Mouse (Mus musculus): ENCODE results near the gene Srpk1.

Gene Srpk1

DNA sequence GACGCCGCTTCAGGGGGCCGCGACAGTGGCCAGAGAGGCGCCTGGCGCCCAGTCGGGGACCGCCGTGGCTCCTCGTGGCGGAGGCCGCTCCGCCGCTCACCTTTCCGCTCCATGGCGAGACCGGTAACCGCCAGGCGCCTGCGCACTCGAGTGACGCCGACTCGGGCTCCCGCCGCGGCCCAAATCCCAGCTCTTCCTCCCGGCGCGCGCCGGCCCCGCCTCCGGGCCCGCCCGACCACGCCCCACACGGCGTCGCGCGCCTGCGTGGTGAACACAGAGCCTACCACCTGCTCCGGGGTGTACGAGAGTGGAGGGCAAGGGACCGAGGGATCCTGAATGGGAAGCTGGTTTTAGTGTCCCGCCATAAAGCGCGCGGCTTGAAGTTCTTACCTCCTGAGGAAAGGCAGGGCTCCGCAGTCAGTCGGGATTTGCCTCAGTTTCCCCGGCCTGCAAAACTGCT, at the start of gene Srpk1:
Gene Srpk1, minus strand, starts transcription at position 410 of the 460 bp plus-strand sequence.
- CTCF ChIA-PET = interaction anchor here (0.5 to 0.6 kb wide), 2 partner anchors 49 to 167 kb away, joined by 3 read pairs; no protein-coding TSS in a partner anchor

DNA sequence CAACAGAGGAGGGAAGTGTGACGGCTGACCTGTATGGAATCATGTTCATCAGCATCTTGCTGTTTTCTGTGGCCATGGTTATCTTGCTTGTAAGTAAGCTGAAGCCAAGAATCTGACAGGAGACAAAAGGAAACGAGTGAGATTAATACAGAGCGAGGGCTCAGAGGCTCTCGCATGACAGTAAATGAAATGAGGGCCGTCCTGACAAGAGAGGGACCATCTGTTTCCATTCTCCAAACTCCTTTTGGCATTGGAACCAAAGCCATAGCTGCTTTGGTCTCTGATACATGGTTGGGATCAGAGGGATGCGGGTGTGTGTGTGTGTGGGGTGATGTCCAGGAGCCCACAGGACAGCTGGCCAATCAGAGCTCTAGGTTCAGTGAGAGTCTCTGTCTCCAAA, 37.1 kb upstream of the Srpk1 start:
- CTCF ChIA-PET = no interaction called here

DNA sequence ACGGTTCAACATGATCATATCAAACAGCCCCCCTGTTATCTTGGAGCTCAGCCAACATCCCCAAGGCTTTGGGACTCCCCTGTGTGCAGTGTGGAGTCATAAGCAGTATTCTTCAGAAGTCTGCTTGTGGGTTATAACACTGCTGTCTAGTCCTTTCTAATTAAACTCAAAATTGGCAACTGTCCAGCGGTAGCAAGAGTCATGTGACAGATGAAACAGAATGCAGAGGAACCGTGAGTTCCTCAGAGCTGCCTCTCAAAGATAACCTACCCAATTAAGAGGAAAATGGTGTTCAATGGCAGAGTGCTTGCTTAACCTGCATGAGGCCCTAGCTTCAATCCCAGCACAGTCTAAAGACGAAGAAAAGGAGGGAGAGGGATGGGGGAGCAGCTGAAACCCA, 35.4 kb upstream of the Srpk1 start:
- CTCF ChIA-PET = no interaction called here

DNA sequence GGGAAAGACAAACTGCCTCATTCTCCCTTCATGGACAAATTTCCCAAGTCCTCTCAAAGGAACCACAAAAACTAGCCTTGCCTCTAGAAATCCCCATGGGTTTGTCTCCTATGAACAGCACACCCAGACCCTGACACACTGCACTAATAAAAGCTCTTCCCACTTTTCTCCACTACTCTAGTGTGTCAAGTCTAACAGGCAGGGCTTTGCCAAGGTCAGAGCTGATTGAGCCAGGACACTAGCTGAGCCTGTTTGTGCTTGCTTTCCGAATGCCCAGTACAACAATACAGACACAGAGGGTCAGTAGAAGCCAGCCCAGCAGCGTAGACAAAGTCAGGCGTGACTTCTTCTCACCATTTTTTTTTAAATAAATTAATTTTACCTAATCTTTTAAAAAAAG, 27.8 kb upstream of the Srpk1 start:
- CTCF ChIA-PET = no interaction called here

DNA sequence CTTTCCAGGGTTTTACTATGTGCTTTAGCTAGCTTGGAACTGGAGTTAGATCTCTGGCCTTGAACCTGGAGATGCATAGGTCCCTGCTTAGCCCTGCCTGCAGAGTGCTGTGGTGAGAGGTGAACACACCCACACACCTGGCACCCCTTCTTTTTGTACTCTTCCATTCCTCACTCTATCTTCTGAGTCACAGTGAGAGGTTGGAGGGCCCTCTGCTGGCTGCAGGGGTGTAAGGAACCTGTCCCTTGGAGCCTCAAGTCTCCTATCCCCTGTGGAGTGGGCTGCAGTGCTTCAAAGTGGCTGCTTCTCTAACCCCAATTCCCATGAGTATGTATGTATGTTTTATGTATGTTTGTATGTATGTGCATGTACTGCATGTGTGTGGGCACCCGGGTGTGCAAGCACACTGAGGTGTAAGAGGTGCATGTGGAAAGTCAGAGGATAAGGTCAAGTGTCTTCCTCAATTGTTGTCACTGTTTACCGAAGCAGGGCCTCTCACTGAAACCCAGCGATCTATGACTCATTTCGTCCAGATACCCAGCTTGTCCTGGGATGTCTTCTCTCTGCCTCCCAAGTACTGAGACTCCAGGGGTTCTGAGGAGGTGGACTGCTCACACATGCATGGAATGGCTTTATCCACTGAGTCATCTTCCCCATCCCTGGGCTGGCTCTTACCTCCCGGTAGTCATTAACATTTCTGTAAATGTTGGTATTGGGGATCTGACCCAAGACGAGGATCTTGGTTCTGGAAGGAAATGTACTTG, 26.3 kb upstream of the Srpk1 start:
- CTCF ChIA-PET = no interaction called here

DNA sequence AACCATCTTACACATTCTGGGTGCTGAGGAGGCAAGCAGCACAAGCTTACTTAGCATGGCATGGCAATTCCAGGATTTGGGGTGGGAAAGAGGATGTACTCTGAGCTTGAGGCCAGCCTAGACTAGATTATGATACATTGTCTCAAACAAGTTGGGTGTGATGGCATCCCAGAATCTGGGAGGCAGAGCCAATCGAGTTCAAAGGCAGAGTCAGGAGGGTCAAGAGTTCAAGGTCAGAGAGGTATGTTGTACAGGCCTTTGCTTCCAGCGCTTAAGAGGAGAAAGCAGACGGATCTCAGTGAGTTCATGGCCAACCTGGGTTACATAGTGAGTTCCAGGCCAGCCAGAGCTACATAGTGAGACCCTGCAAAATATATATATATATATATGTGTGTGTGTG, 23.7 kb upstream of the Srpk1 start:
- CTCF ChIA-PET = interaction anchor here (0.6 kb wide), 1 partner anchor 56 kb away, joined by 3 read pairs; no protein-coding TSS in a partner anchor

DNA sequence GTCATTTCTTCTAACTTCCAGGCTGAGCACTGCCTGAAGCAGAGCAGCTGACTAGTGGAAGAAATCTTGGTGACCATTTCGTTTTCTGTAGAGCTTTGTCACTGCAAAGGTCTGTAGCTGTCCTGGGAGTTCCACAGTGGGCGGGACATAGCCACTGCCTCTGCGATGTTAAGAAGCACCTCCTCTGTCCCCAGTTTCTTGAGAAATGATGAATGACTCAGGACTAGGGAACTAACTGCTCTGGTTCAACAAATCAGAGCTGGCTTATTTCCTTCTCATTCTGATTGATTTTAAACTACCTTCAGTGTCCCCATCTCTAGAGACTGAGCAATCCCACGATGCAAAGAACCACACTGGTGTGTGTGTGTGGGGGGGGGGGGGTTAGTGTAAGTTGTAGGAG, 21.6 kb upstream of the Srpk1 start:
- CTCF ChIA-PET = interaction anchor here (0.7 kb wide), 2 partner anchors 588 to 1238 kb away, joined by 12 read pairs; no protein-coding TSS in a partner anchor

DNA sequence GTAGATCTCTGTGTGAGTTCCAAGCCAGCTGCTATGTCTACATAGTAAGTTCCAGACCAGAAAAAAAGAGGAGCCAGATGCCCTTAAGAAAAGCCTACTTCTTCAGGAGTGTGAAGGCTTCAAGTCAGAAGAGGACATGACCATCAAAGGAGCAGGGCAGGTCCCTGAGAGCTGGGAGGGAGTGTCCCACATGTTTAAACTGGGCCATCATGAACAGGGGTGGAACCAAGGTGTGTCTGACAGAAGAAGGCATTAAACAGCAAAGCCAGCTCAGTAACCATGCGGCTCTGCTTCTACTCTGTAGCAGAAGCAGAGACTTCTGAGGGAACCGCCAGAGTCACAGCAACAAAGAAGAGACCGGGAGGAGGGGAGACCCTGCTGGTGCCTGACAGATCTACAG, 21.2 kb upstream of the Srpk1 start:
- CTCF ChIA-PET = interaction anchor here (0.7 kb wide), 1 partner anchor 1239 kb away, joined by 12 read pairs; no protein-coding TSS in a partner anchor

DNA sequence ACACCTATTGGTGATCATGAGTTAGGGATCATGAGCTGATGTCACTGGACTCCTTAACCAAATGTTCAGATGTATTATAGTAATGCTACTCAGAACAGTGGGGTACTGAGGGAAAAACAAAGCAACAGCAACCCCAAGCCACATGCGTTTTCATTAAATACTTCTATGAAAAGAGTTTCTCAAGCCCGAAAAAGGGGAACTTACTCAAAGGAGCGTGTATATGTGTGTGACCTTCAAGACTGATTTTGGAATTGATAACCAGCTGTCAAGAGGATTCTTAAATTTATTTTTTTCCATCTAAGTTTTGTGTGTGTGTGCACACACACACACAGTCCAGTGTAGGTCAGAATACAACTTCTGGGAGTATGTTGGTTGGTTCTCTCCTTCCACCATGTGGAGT, 17.6 kb upstream of the Srpk1 start:
- CTCF ChIA-PET = no interaction called here

DNA sequence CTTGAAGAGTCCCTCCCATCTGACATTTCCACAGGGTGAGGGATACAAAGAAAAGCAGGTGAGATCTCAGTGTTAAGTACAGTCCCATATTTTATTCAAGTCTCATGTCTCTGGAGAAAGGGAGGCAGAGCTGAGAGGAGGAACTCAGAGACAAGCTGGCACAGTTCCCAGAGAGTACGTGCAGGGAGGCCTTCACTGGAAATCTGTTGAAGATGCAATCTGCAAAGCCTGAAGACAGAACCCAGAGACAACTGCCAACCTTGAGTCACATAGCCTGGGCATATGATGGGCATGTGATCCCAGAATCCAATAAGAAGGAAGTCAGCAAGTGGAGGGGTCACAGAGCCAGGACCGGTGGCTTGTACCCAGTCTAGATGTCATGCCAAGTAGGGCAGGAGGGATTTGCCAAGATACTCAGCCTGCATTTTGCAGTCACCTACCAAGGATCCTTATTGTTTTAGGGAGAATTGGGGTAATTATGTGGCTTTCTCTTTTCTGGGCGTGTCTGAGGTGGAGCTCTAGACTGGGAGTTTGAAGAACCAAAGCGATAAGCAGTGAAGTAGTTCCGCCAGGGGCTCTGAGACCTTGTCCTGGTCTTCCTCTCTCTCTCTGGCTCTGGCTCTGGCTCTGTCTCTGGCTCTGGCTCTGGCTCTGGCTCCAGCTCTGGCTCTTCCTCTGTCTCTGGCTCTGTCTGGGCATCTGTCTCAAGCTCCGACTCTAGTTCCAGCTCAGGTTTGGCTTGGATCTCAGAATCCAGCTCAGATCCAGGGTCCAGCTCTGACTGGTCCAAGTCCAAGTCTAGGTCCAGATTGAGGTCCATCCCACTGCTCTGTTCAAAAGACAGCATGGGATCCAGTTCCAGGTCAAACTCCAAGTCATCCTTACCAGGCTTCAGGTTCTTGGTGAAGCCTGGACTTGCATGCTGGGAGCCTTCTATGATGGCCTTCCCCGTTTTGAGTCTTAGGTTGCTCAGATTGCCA, 15.5 kb upstream of the Srpk1 start:
- CTCF ChIA-PET = no interaction called here

DNA sequence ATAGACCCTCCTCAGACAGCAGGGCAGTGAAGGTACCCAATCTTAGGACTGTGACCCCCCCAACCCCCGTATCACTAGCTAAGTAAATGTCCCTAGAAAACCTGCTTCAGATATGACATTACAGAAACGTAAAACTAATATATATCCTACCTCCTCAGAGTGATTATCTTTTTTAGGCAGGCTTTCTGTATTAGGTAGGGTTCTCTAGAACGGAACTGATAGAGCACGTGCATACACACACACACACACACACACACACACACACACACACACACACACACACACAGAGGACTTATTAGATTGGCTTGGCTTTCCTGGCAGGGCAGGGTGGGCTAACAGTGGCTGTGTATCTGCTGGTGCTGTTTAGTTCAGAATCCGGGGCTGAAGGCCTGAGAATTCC, 13.3 kb upstream of the Srpk1 start:
- CTCF ChIA-PET = no interaction called here

DNA sequence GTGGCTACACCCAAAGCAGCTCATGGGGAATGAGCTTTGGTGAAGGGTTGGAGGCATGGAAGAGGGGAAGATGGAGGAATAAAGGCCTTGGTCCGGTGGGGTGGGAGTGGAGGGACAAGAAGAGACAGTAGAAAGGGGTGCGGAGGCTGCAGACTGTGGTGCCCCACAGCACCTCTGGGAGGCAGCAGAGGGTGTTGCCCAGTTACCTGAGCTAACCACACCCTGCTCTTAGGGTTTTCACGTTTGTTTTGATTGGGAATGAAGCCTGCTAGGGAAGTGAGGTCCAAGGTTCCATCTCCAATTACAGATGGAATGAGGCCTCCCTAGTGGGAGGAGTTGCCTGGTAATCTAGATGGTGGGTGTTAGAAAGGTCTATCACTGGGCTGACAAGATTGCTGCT, 6.6 kb upstream of the Srpk1 start:
- CTCF ChIA-PET = interaction anchor here (0.6 kb wide), 1 partner anchor 402 kb away, joined by 3 read pairs; no protein-coding TSS in a partner anchor

DNA sequence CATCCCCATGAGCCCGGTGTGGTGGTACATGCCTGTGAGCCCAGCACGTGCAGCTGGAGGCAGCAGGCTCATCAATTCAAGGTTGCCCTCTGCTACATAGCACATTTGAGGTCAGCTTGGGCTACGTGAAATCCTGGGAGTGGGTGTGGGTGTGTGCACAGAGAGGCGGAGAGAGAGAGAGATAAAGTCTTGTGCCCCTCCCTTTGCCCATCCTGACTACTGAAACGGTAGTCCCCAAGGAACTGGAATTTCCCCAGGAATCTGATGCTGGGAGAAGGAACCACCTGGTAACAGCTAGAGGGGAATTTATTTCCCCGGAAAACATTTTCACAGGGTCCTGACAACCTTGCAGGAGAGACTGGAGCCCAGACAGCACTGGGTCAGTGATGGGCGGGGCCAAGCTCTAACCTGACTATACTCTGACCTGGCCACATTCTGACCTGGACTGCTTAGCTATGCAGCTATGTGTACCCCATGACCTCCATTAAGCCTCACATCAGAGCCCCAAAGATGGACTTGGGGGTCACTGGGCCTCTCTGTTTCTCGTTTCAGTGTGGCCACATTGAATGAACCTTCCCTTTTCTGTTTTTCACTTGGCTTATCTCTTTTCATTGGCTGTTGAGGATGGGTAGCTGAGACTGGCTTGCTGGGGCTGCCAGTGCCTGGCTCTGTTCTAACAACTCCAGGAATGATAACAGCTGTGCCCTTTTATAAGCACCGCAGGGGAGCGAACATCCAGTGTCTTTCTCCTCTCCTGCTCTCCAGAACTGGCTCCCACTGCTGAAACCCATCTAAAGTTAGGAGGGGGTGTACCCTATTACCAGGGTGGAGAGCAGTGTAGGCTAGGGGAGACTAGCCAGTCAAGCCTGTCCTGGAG, 6.0 kb upstream of the Srpk1 start:
- CTCF ChIA-PET = interaction anchor here (0.6 kb wide), 1 partner anchor 403 kb away, joined by 3 read pairs; no protein-coding TSS in a partner anchor

DNA sequence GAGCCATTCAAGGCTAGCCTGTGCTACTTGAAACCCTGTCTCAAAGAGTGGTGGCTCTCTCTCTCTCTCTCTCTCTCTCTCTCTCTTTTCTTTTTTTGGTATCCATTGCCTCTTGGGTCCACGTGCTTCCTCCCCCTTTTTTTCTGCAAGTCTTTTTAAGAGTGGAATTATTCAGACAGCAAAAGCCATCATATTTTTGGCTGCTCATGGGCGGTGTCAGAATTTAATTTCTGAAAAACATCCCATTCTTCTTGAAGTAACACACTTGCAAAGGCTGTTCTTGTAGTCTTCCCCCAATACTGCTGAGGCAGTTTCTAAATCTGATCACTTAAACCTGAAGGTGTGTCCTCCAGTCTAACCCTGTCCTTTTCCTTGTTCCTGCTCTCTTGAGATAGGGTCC, 4.4 kb upstream of the Srpk1 start:
- CTCF ChIA-PET = no interaction called here

DNA sequence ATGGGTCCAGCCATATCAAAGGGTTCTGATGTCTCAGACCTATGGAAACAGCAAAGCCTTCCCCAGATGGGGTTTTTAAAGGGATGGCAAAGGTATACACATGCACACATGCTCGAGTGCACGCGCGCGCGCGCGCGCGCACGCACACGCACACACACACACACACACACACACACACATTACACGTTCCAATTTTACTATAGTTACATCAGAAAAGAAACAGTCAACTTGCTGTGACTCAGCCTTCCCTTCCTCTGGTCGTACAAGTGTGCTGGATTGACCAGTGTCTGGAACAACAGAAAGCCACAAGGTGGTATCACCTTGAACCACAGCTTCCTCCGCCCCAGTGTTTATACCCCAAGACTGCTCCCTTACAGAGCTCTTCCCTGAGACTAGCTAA, 2.8 kb upstream of the Srpk1 start:
- CTCF ChIA-PET = no interaction called here

DNA sequence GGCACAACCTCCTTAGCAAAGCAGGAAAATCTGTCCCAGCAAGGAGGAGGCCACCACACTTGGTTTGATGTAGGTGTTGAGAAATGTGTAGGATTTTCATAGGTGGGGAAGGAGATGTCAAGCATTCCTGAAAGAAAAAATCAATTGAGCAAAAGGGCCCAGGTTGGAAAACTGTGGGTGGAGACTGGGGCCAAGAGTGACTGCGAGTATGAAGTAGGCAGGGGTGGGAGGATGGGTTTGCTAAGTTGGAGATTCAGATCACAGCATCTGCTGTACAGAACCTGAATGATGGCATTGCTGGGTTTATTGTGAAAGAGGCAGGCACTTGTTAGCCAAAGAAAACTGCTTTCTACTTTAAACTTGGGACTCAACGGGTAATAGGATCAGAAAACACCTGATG, 2.3 kb upstream of the Srpk1 start:
- CTCF ChIA-PET = no interaction called here

DNA sequence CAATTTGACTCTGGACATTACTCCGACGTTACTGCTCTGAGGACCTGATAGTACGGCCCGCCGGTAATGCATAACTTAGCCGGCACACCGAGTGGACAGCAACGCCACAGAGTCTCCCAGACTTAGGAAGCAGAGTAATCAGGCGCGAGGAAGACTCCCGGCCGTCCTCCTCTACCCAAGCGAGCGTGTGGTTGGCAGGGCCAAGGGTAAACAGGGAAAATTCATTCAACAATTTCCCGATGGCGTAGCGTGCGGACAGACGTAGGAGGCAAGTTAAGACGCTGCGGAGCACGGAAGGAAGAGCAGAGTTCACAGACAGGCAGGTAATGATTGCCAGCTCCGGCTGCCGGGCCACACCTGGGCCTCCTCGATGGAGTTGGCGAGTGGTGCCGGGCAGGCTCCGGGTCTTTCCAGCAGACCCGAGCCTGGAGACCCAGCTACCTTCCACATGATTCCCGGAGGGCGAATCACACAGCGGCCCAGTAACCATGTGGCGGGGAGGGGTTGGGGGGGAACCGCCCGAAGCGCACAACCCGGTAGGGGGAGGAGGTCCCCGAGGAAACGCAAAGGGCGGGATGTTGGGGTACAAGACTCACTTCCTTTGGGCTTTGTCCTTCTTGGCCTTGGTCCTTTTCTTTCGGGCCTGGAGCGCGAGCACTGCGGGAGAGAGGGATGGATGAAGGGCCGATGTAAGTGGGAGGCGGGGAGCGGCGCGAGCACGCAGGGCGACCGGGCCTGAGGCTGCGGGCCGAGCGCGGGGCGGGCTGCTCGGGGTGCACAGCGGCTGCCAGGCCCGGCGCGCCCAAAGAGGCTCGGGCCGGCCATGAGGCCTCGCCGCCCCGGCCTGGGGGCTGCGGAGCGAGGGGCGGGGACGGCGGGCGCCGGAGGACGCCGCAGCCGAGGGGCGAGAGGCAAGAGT, 869 bp downstream of the Srpk1 start:
- CTCF ChIA-PET = interaction anchor here (0.6 to 0.7 kb wide), 2 partner anchors 99 to 167 kb away, joined by 3 to 12 read pairs; no protein-coding TSS in a partner anchor

DNA sequence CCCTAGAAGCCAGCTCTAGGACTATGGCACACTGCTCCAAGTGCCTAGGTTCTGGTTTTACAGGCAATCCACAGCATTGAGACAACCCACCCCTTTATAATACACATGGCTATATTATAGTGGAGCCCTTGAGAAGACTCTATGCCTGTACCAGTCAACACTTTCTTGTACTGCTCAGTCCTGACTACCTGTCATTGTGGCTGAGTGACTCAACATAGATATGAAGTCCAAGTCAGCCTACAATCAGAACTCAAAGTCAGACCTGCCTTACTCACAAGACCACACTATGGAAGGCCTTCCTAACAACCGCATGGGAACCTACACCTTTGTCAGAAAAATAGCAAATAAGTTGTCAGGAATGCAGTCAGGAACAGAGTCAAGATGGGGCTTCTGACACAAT, 3.7 kb downstream of the Srpk1 start:
- CTCF ChIA-PET = no interaction called here

DNA sequence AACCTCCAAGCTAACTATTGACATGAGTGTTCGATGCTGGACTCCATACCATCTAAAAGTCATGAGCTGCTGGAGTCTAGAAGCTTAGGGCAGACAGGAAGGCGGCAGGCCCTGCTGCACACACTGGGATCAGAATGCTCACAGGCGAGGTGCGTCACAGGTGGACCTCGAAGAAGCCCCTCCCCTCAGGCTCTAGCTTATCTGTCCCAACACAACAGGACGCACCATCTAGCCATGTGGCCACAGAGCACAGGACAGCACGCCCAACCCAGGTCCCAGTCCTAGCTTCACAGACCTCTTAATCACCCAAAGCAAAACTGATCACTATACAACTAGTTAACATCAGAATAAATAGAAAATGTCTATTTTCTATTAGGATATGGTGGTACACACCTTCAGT, 4.4 kb downstream of the Srpk1 start:
- CTCF ChIA-PET = no interaction called here

DNA sequence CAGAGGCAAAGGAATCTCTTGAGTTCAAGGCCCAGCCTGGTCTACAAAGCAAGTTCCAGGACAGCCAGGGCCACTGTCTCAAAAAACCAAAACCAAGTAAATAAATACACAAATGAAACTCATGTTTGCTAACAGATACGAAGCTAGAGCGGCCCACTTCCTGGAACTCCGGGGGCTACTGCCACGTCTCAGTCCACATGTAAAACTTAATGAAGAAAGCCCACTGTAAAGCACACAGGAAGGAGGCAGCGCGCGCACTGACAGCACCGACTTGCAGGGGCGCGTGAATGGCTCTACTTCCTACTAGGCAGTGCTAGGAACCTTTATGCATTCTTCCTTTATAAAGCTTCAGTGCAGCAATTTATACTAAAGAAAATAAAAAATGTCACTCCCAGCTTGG, 4.9 kb downstream of the Srpk1 start:
- CTCF ChIA-PET = no interaction called here

Data from spleen, embryonic (tissue).